Mouse (Mus musculus) heart, embryonic 10.5 days (tissue): ENCODE measurements around the gene Sh3gl3. TPM values are rescaled to one million over a fixed set of nuclear protein-coding genes. Genes with fewer than 3 reads are reported as not detected.

Experiments
- DNase-seq: peaks from one replicate; pipeline ENCODE4 v3.0.0-alpha.2; 2017; ENCODE audit warnings: low spot score
- H3K27ac ChIP-seq: fragments of 300-500 bp; sonication (generic); 2 replicates; pipeline ENCODE4 v1.5.1; 2016; ENCODE audit warnings: mild to moderate bottlenecking
- H3K27me3 ChIP-seq: fragments of 300-500 bp; sonication (generic); 2 replicates; pipeline ENCODE4 v1.6.1; 2016; ENCODE audit warnings: mild to moderate bottlenecking; ENCODE audit not compliant: poor library complexity, insufficient read depth, severe bottlenecking
- H3K36me3 ChIP-seq: fragments of 300-500 bp; sonication (generic); 2 replicates; pipeline ENCODE4 v1.6.1; 2016; ENCODE audit warnings: mild to moderate bottlenecking, moderate library complexity
- H3K4me1 ChIP-seq: fragments of 300-500 bp; sonication (generic); 2 replicates; pipeline ENCODE4 v1.6.1; 2016; ENCODE audit warnings: mild to moderate bottlenecking
- H3K4me3 ChIP-seq: fragments of 300-500 bp; sonication (generic); 2 replicates; pipeline ENCODE4 v1.5.1; 2016; ENCODE audit warnings: mild to moderate bottlenecking, moderate library complexity
- H3K9me3 ChIP-seq: fragments of 300-500 bp; sonication (generic); 2 replicates; pipeline ENCODE4 v1.6.1; 2016; ENCODE audit warnings: mild to moderate bottlenecking, moderate library complexity
- WGBS: fragments of 180-500 bp; shearing (Covaris S2); methylation state at CpG from one replicate; pipeline ENCODE4 v1.1.7; 2016; 5-methylcytosine and 5-hydroxymethylcytosine counted together
- polyA plus RNA-seq: library from polyadenylated mRNA; unstranded; fragments of >200 nt; fragmentation: Nextera tagmentation; extraction: Ambion mirVana; gene quantifications from 2 replicates; pipeline ENCODE4 v1.2.1, GENCODE M21; 2016

Gene Sh3gl3
- polyA plus RNA-seq, 1 experiment from 2014 or later = 8.5 TPM

DNA sequence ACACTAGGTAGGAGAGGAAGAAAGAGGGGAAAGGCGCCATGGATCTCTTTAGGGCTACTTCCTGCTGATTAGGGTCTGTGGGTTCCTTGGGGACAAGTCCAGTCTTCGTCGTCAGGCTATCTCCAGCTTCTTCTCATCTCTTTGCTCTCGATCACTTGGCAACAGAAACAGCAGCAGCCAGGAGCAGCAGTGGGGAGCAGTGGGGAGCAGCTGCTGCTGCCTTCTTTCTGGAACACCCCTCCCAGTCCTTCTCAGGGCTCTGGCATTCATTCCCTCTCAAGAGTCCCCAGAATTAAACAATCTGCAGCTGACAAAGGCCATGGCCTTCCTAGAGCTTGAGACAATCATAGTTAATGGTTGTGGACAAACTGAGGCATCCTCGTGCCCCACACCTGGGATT lies 154.2 kb downstream of the Sh3gl3 start:
- H3K9me3 ChIP-seq = no peaks in the 10 kb centered on the region
- no peaks in the 10 kb centered on the region for H3K4me1 ChIP-seq
- H3K27ac ChIP-seq = no peak overlapping the region
- peak; percentile 51 for DNase-seq
- WGBS = 49% methylated on average over 5 of the region's 5 CpGs
- H3K36me3 ChIP-seq = no peaks in the 10 kb centered on the region
- peaks cover 17% of the 10 kb centered on the region; the same call in 1 of the 2 replicates for H3K27me3 ChIP-seq
- H3K4me3 ChIP-seq = no peak overlapping the region

DNA sequence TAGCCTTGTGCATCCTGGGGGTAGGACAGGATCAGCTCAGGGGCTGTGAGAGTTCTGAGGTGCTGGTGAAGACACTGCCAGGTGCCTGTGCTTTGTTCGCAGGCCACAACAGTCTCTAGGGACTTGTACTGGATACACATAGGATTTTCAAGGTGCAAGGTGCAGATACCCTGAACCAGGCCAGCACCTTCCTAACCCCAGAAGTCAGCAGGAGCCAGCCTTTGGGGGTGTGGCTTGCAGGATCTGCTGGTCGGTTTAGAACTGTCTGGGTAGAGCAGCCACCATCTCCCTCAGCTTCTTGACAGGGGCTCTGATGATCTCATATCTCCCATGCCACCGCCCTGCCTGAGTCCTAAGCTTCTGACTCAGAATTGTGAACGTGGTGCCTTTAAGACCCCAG lies 156.2 kb downstream of the Sh3gl3 start:
- H3K36me3 ChIP-seq = no peaks in the 10 kb centered on the region

DNA sequence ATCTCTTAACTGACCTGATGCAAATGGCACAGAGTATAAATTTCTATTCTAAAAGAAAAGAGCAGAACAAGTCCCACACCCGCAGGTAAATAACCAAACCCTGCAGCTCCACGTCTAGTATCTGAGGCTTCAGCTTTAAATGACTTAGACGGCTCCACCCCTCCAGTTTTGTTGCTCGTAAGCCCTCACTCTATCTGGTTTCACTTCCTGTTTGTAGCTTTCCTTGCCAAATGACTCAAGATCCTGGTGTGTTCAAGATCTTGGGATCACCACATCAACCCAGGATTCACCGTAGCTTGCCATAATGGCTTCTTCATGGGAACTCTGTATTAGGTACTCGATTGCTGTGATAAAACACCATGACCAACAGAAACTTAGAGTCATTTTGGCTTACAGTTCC lies 157.2 kb downstream of the Sh3gl3 start:
- DNase-seq = peak; percentile 27
- no peaks in the 10 kb centered on the region for H3K9me3 ChIP-seq
- H3K4me3 ChIP-seq = no peak overlapping the region
- peaks cover 47% of the 10 kb centered on the region for H3K27me3 ChIP-seq
- peaks cover 9% of the 10 kb centered on the region for H3K4me1 ChIP-seq
- WGBS = 64% methylated on average over 6 of the region's 6 CpGs
- no peak overlapping the region for H3K27ac ChIP-seq
- no peaks in the 10 kb centered on the region for H3K36me3 ChIP-seq

More for the DNA sequence above, 156.2 kb downstream of the Sh3gl3 start:
- peaks cover 36% of the 10 kb centered on the region for H3K27me3 ChIP-seq
- H3K4me1 ChIP-seq = no peaks in the 10 kb centered on the region
- H3K27ac ChIP-seq = no peak overlapping the region
- H3K4me3 ChIP-seq = no peak overlapping the region
- WGBS = 47% methylated on average over 4 of the region's 4 CpGs
- peak; percentile 58 for DNase-seq
- H3K9me3 ChIP-seq = no peaks in the 10 kb centered on the region

DNA sequence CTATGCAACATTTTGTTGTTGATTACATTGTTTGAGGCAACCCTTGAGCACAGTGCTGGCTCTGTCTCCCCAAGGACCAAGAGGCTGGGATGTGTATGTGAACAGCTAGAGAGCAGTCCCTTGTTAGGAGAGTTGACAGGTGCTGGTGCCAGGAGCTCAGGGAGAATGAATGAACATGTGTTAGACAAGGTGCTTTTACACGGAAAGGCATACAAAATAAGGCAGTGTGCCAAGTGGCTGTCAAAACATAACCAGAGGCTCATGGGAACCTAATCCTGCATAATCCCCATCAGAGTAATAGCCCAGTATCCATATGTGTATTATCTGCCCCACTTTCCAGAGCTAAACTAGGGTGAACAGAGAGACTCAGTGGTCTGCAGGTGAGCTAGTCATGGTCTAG lies 160.4 kb downstream of the Sh3gl3 start:
- Histone ChIP-seq H3K4me3 (no peak overlapping the region), H3K27ac (no peak overlapping the region), H3K27me3 (peaks cover 78% of the 10 kb centered on the region), H3K9me3 (no peaks in the 10 kb centered on the region), H3K36me3 (no peaks in the 10 kb centered on the region), H3K4me1 (peaks cover 15% of the 10 kb centered on the region)
- 79% methylated on average over 1 of the region's 1 CpGs for WGBS
- peak; percentile 64 for DNase-seq

DNA sequence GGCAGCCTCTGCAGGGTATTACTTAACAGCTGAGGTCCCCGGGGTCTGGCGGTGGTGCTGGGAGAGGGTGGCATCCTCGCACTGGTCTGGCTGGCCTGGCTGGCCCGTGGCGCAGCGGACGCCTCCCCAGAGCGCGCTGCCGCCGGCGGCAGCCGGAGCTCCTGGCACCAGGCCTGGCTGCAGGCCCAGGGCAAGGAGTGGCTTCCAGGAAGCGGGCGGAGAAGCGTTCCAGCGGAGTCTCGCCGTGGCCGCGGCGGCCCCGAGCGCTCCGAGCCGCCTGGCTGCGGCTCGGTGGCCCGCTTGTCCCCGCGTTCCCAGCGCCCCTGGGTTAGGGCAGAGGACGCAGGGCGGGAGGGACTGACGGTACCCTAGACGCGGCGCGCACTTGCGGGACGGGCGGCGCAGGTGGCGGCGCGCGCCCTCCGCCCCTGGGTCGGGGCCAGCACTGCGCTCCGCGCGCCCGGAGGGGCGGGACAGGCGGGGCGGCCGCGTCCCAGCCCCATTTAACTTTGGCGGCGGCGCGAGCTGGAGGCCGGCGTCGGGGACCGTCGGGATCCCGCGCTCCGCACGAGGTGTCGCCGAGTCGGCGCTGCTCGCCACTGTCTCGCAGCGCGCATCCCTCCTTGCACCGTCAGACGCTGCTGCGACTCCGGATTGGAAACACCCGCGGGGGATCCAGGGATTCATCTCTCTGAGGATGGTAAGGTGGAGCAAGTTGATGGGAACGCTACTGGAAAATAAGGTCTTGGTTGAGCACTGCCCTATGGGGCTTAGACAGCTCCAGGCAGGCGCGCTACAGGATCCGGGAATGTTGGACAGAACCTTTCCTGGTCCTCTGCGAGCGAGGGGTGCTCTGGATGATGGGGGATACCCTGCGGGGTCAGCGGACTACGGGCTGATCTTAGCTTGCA lies 161.8 kb downstream of the Sh3gl3 start, which contains the start of gene Adamtsl3:
Adamtsl3 (plus strand) TSS at position 484 of the 911 bp plus-strand sequence.
- Histone ChIP-seq H3K27ac (peak within 1 kb of the TSS; percentile 52), H3K4me3 (peak within 1 kb of the TSS; percentile 64), H3K27me3 (peaks cover 86% of the 10 kb centered on the region), H3K36me3 (no peaks in the 10 kb centered on the region), H3K4me1 (peaks cover 15% of the 10 kb centered on the region), H3K9me3 (no peaks in the 10 kb centered on the region)
- peak; percentile 74 for DNase-seq
- WGBS = 2% methylated on average over 95 of the region's 95 CpGs

DNA sequence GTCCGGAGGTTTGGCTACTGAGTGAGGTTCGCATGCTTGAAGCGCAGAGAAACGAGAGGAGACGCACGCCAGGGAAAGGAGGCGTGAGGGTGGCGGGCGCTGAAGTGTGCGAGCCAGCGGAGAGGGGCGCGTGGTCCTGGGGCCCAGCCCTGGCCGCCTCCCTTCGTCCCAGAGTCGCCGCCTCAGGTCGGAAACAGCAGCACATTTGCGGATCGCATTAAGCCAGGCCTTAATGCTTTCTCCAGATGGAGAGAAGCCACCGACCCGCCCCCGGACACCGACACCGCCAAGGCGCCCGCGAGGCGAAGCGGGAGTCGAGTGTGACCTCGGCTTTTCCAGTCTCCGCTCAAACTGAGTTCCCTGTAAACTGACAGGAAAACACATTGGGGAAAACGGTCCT lies 162.5 kb downstream of the Sh3gl3 start:
- peak overlapping the region; percentile 64 for H3K4me3 ChIP-seq
- H3K27me3 ChIP-seq = peaks cover 86% of the 10 kb centered on the region
- under 1% methylated on average over 34 of the region's 34 CpGs for WGBS
- DNase-seq = no peak
- H3K4me1 ChIP-seq = peaks cover 16% of the 10 kb centered on the region
- no peaks in the 10 kb centered on the region for H3K9me3 ChIP-seq
- H3K36me3 ChIP-seq = no peaks in the 10 kb centered on the region
- H3K27ac ChIP-seq = no peak overlapping the region

DNA sequence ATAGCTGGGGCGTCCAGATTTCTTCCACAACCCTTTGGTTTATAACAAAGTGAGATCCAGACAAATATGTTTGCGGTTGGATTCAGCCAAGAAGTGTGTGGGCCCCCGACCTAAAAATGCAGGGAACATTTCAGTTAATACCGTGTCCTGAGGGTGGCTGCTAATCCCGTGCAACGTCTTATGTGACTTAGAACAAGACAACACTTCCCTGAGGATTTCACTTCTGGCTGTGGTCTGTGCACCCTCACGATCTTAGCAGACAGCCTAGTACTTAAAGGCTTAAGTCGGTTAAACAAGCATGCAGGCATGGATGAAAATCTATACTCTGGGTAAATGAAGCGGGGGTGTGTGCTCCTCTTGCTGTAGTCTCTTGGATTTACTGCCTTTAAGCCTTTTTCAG lies 164.5 kb downstream of the Sh3gl3 start:
- Histone ChIP-seq H3K9me3 (no peaks in the 10 kb centered on the region), H3K36me3 (no peaks in the 10 kb centered on the region), H3K4me1 (peaks cover 21% of the 10 kb centered on the region), H3K4me3 (no peak overlapping the region), H3K27ac (no peak overlapping the region), H3K27me3 (peaks cover 67% of the 10 kb centered on the region)
- 82% methylated on average over 9 of the region's 9 CpGs for WGBS
- DNase-seq = peak; percentile 30

DNA sequence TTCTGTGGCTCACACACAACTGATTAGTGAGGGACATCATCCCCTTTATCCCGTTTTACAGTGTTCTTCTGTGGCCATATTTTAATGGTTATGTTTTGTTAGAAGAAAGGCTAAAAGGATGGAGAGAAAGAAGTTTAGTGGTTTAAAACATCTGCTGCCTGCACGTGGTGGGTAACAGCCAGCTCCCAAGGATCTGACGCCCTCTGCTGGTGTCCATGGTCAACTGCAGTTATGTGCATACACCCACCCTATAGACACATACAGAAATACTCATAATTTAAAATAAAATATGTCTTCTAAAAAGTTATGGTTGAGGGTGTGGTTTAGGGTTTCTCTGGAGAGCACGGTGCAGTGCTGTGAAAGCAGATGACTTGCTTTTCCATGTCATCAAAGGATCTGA lies 164.9 kb downstream of the Sh3gl3 start:
- H3K27ac ChIP-seq = no peak overlapping the region
- WGBS = 78% methylated on average over 4 of the region's 4 CpGs
- H3K9me3 ChIP-seq = no peaks in the 10 kb centered on the region
- H3K4me3 ChIP-seq = no peak overlapping the region
- DNase-seq = no peak
- H3K36me3 ChIP-seq = no peaks in the 10 kb centered on the region
- peaks cover 63% of the 10 kb centered on the region for H3K27me3 ChIP-seq
- peaks cover 21% of the 10 kb centered on the region for H3K4me1 ChIP-seq

DNA sequence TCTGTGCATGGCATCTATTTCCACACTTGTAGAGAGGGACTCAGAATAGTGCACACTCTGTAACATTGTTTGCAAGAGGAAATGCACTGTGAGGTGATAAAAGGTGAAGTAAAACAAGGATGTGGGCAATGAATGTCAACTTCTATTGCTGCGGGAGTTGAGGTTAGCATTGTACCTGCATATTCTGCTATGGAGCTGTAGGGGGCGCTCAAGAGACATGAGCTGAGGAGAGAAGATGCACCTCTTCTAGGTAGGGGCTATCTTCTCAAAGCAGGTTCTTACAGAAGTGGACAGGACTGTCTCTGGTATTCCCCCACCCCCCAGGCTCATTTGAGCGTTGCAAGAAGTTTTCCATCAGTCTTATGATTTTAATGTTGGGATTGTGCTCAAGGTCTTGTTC lies 165.6 kb downstream of the Sh3gl3 start:
- peak; percentile 17 for DNase-seq
- no peak overlapping the region for H3K27ac ChIP-seq
- H3K36me3 ChIP-seq = no peaks in the 10 kb centered on the region
- peaks cover 56% of the 10 kb centered on the region for H3K27me3 ChIP-seq
- H3K4me1 ChIP-seq = peaks cover 21% of the 10 kb centered on the region
- WGBS = 46% methylated on average over 3 of the region's 3 CpGs
- no peak overlapping the region for H3K4me3 ChIP-seq
- no peaks in the 10 kb centered on the region for H3K9me3 ChIP-seq

DNA sequence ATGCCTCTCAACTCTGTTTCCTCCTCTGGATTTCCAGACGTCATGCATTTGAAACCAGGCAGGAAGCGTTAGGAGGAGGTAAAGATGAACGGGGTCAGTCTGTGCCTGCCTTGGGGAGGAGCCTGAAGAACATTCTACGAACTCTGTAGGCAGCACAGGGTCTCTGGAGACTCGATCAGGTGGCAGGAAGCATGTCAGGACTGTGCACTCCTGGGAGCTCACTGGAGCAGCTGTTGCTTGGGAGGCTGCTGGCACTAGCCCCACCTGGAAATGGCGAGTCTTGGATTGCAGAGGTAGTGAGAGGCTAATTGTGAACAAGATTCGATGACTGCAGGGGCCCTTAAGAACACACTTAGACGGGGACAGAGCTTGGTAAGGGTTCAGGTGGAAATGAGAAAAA lies 167.8 kb downstream of the Sh3gl3 start:
- Histone ChIP-seq H3K36me3 (no peaks in the 10 kb centered on the region), H3K4me1 (0 out of 2 replicates have a peak, but pooled peaks cover 6% of the 10 kb centered on the region), H3K27ac (no peak overlapping the region), H3K4me3 (no peak overlapping the region), H3K9me3 (no peaks in the 10 kb centered on the region), H3K27me3 (peaks cover 34% of the 10 kb centered on the region)
- WGBS = 42% methylated on average over 8 of the region's 8 CpGs
- DNase-seq = peak; percentile 69

DNA sequence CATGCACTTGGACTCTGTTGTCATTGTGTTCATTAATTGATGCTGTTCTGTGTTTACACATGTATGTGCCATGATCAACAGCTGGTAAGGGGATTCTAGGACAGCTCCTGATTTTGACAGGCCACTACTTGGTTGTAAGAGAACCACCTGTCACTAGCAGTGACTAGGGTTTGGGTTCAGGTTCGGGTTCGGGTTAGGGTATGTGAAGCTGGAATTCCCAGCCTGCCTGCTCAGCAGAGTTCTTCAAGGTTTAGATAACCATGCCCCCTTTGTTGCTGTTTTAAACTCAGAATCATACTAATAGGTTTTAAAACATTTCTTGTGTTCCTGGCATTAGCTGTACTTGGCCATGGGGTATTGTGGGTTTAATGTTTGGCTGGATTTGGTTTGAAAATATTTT lies 173.1 kb downstream of the Sh3gl3 start:
- Histone ChIP-seq H3K27ac (no peak overlapping the region), H3K4me3 (no peak overlapping the region), H3K36me3 (no peaks in the 10 kb centered on the region), H3K27me3 (no peaks in the 10 kb centered on the region), H3K4me1 (no peaks in the 10 kb centered on the region), H3K9me3 (no peaks in the 10 kb centered on the region)
- 76% methylated on average over 2 of the region's 2 CpGs for WGBS
- DNase-seq = peak; percentile 61

DNA sequence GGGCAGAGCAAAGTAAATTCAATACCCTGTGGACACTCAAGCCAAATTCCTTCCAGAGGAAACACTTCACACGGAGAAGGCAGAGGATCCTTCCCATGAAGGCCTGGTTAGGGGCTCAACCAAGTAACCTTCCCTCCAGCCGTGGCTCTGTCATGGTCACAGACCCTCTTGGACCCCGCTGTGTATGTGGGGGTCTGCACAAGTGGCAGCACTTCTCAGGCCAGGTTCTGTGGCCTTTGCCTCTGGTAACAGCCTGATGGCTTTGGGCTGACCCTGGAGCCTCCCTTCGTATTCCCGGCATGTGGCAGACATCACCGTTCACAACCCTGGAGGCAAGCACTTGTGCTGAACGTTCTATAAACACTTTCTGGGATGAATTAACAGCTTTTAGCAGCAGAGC lies 176.2 kb downstream of the Sh3gl3 start:
- Histone ChIP-seq H3K27me3 (no peaks in the 10 kb centered on the region), H3K4me1 (no peaks in the 10 kb centered on the region), H3K4me3 (no peak overlapping the region), H3K36me3 (no peaks in the 10 kb centered on the region), H3K27ac (no peak overlapping the region), H3K9me3 (no peaks in the 10 kb centered on the region)
- WGBS = 70% methylated on average over 7 of the region's 7 CpGs
- DNase-seq = peak; percentile 61

DNA sequence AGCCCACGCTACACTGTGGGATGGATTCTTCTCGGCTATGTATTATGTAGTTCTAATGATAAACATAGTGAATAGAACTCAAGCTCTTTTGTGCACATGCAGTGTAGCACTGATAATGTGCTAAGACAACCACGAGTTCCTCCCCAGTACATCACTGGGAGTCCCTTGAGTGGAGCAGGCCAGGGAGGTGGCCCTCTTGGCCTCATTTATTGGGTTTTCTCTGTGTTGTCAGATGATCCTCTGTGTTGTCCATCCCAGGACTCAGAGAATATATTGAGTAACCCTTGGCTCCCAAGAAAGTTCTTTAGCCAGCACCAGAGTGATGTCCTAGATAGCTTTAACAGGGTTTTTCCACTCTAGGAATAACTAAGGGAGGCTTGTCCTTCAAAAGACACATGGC lies 176.8 kb downstream of the Sh3gl3 start:
- WGBS = 74% methylated on average over 3 of the region's 3 CpGs
- peak; percentile 28 for DNase-seq

More for the DNA sequence above, 176.8 kb downstream of the Sh3gl3 start:
- H3K36me3 ChIP-seq = no peaks in the 10 kb centered on the region
- H3K4me1 ChIP-seq = no peaks in the 10 kb centered on the region
- H3K27me3 ChIP-seq = no peaks in the 10 kb centered on the region
- no peak overlapping the region for H3K27ac ChIP-seq
- H3K4me3 ChIP-seq = no peak overlapping the region
- no peaks in the 10 kb centered on the region for H3K9me3 ChIP-seq
